In genomic region chr5:112253169-112253568, GRCm38 (mm10) we compare ENCODE assay signal across 11 mouse cellular contexts. TPM values are rescaled to one million over a fixed set of nuclear protein-coding genes. Genes with fewer than 3 reads are reported as not detected.
DNase-seq lines count a peak whose midpoint lies in the region; ATAC-seq lines count a peak whose summit lies in the region.
"Had no signal": no experiment of that assay in that cellular context is flagged by ENCODE, and none has a peak within 500 bp of the region (broad histone marks: within the 10 kb centered on the region; RNA-seq: fewer than 3 reads in every experiment).

No protein-coding gene starts in this region.

- DNase-seq in adrenal gland, adult (ENCODE audit: inconsistent age in 2 of 2, low spot score in 1 of 2), result peak; percentile 79 to 89
- no peak for DNase-seq in adrenal gland, postnatal 4 days (ENCODE audit: low spot score in 2 of 2)
- peak; percentile 83 for DNase-seq in 416B (ENCODE audit: low read depth)
- peak; percentile 43 for DNase-seq in c-Kit-positive CD71-positive TER-119-positive erythroid progenitor cells, embryonic 14.5 days (ENCODE audit: low spot score)
- DNase-seq in liver, embryonic 13.5 days, result peak; percentile 63
- DNase-seq in hindbrain, embryonic 11.5 days (ENCODE audit: low spot score), result no peak
- DNase-seq in embryo, embryonic 10 days (ENCODE audit: low spot score), result no peak
- no peak for DNase-seq in left cerebral cortex, postnatal 14 days (ENCODE audit: low spot score in 2 of 2)
- DNase-seq: midbrain, embryonic 14.5 days; thymus, postnatal 36 days had no signal

- H3K27me3 ChIP-seq in liver, embryonic 13.5 days, result 0 out of 2 replicates have a peak, but pooled peaks cover 3% of the 10 kb centered on the region
- H3K27me3 ChIP-seq in hindbrain, embryonic 11.5 days (ENCODE audit: control insufficient read depth, insufficient read depth, low read length), result no peaks in the 10 kb centered on the region

- H3K27ac ChIP-seq in liver, embryonic 13.5 days, result peak overlapping the region; percentile 78
- no peak overlapping the region for H3K27ac ChIP-seq in hindbrain, embryonic 11.5 days (ENCODE audit: low read depth, low read length)
- H3K27ac ChIP-seq: embryonic facial prominence, embryonic 13.5 days had no signal

- no peaks in the 10 kb centered on the region for H3K9me3 ChIP-seq in liver, embryonic 13.5 days (replicated peaks)
- H3K9me3 ChIP-seq in hindbrain, embryonic 11.5 days (ENCODE audit: control insufficient read depth, low read length), result no peaks in the 10 kb centered on the region
- H3K9me3 ChIP-seq: embryonic facial prominence, embryonic 13.5 days had no signal

- peaks cover 42% of the 10 kb centered on the region for H3K4me1 ChIP-seq in liver, embryonic 13.5 days (replicated peaks)
- no peaks in the 10 kb centered on the region; the same call in 1 of the 2 replicates for H3K4me1 ChIP-seq in hindbrain, embryonic 11.5 days (replicated peaks; ENCODE audit: control insufficient read depth, insufficient read depth, low read length)

- intact Hi-C loops in left cerebral cortex, postnatal 14 days (cut with DNase I), result no loop called here

- ATAC-seq in liver, embryonic 13.5 days (ENCODE audit: low read depth), result peak; percentile 82
- ATAC-seq in hindbrain, embryonic 11.5 days (ENCODE audit: low FRiP score), result no peak

- no peaks in the 10 kb centered on the region for H3K36me3 ChIP-seq in liver, embryonic 13.5 days
- no peaks in the 10 kb centered on the region for H3K36me3 ChIP-seq in hindbrain, embryonic 11.5 days (ENCODE audit: control insufficient read depth, insufficient read depth, low read length)
- H3K36me3 ChIP-seq: embryonic facial prominence, embryonic 13.5 days had no signal

- peak overlapping the region; percentile 41 for H3K4me2 ChIP-seq in liver, embryonic 13.5 days
- H3K4me2 ChIP-seq in hindbrain, embryonic 11.5 days (replicated peaks; ENCODE audit: low read depth, low read length), result no peak overlapping the region
- H3K4me2 ChIP-seq: embryonic facial prominence, embryonic 13.5 days had no signal

- WGBS in liver, embryonic 13.5 days (ENCODE audit: insufficient replicate concordance), result 20% methylated on average over 8 of the region's 8 CpGs
- 38% methylated on average over 8 of the region's 8 CpGs for WGBS in hindbrain, embryonic 11.5 days

- H3K4me3 ChIP-seq in liver, embryonic 13.5 days (replicated peaks), result no peak overlapping the region
- H3K4me3 ChIP-seq in hindbrain, embryonic 11.5 days (ENCODE audit: low read depth, low read length), result no peak overlapping the region
- H3K4me3 ChIP-seq: embryonic facial prominence, embryonic 13.5 days had no signal

- H3K9ac ChIP-seq in liver, embryonic 13.5 days, result peak overlapping the region; percentile 47
- no peak overlapping the region for H3K9ac ChIP-seq in hindbrain, embryonic 11.5 days (ENCODE audit: low read depth, low read length)
- H3K9ac ChIP-seq: embryonic facial prominence, embryonic 13.5 days had no signal

RNA-seq across cellular contexts. Expression of gene Cryba4, which starts 0.9 kb away (rescaled TPM):
- 1 to 10 TPM; 3.8 to 4.2 TPM for total RNA-seq in adrenal gland, postnatal 4 days (2021)
- 0.33 and 0.60 TPM in 2 replicates for polyA plus RNA-seq in liver, embryonic 13.5 days (2015; fragmentation: Nextera tagmentation; extraction: Ambion mirVana)
- polyA plus RNA-seq in hindbrain, embryonic 11.5 days (2014; fragmentation: Nextera tagmentation; extraction: Ambion mirVana), result 1.4 and 1.9 TPM in 2 replicates
- 1 to 10 TPM; 1.2 to 1.5 TPM for total RNA-seq in left cerebral cortex, postnatal 14 days (2021)

RNA-seq across cellular contexts. Expression of gene Crybb1, which starts 2.4 kb away (rescaled TPM):
- 1 to 10 TPM; 2.0 to 3.0 TPM for total RNA-seq in adrenal gland, postnatal 4 days (2021)
- polyA plus RNA-seq in liver, embryonic 13.5 days (2015; fragmentation: Nextera tagmentation; extraction: Ambion mirVana), result 0.23 and 0.30 TPM in 2 replicates
- polyA plus RNA-seq in hindbrain, embryonic 11.5 days (2014; fragmentation: Nextera tagmentation; extraction: Ambion mirVana), result 0.59 and 0.88 TPM in 2 replicates
- 10 to 100 TPM; 12.9 to 14.5 TPM for total RNA-seq in left cerebral cortex, postnatal 14 days (2021)

RNA-seq across cellular contexts. Expression of gene Tpst2, which starts 23.3 kb away (rescaled TPM):
- 100 to 1,000 TPM; 135 to 140 TPM for total RNA-seq in adrenal gland, postnatal 4 days (2021)
- 35.4 and 36.0 TPM in 2 replicates for polyA plus RNA-seq in liver, embryonic 13.5 days (2015; fragmentation: Nextera tagmentation; extraction: Ambion mirVana)
- 27.0 and 32.3 TPM in 2 replicates for polyA plus RNA-seq in hindbrain, embryonic 11.5 days (2014; fragmentation: Nextera tagmentation; extraction: Ambion mirVana)
- total RNA-seq in left cerebral cortex, postnatal 14 days (2021), result 10 to 100 TPM; 41.3 to 42.9 TPM

Comparison
In these comparisons a context has a peak if more than half of its experiments do, and no peak if none do; other contexts are left out.
1. DNase-seq: peak in adrenal gland, adult (2 of 2), 416B (single experiment), c-Kit-positive CD71-positive TER-119-positive erythroid progenitor cells, embryonic 14.5 days (single experiment) and liver, embryonic 13.5 days (single experiment); none in adrenal gland, postnatal 4 days (0 of 2), hindbrain, embryonic 11.5 days (single experiment), embryo, embryonic 10 days (single experiment) and left cerebral cortex, postnatal 14 days (0 of 2).